Mouse (Mus musculus): ENCODE data around the gene Klhdc4. TPM values are rescaled to one million over a fixed set of nuclear protein-coding genes. Genes with fewer than 3 reads are reported as not detected.
A peak's percentile ranks its signal among the peaks of the same experiment; 100 is the strongest.

The Klhdc4 gene
- 10 to 100 TPM; 13.4 to 14.1 TPM for total RNA-seq (2021)

DNA sequence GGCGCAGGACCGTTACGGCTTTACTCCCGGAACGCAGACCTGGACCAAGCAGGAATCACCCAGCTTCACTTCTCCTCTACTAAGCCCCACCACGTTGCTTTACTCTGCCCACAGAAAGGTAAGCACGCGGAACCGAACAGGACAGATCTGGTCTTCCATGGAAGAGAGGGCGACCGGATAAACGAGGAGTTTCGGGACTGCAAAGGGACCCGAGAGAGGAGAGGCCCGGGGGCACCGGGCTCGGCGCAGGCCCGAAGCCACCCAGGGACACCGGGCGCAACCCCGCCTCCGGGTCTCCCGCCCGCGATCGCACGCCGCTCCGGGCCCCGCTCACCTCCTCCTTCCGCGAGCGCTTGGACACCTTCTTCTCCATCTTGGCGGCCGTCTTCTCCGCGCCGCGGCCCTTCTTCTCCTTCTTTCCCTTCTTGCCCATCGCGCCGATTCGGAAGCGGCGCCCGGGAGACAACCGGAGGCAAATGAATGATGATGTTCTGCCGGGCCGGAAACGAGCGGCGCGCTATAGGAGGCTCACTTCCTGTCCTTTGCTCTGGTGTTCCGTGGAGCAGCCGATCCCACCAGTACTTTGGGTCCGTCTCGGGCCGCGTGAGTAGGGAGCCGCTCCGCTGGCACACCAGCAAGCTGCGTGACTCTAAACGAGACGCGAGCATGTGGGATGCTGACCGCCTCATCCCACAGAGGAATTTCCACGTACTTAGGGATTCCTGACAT is at the start of gene Klhdc4:
Gene Klhdc4 (minus strand): TSS at position 522 of the 729 bp plus-strand sequence.
- intact Hi-C loops (cut with DNase I), result no loop called here

DNA sequence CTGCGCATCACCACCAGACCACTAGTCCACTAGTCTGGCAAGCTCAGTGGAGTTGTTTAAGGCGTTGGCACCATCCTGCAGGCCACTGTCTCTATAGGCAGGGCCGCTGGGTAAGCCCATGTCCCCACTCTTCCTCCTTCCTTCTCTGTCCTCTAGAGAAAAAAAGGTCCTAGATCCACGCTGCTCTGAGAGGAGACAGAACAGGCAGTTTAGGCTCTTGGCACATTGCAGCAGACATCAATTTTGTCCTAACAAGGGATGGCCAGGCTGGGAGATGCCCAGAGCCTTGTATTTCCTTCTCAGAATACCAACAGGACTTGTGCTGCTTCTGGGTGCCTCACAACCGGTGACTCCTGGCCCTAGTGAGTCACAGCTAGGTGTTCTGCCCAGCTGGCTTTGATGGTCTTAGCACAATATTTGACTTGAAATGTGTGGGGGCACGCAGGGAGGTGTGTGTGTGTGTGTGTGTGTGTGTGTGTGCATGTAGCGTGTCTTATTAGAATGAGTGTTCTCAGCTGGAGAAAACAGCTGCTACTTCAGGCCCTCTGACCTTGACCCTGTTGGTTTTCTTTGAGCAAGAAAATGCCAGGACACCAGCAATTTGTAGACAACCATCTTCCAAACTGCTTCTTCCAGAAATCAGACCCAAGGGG is 48.6 kb upstream of the Klhdc4 start:
- intact Hi-C loops (cut with DNase I), result no loop called here

More for the DNA sequence above, at the start of gene Klhdc4:
- peak; percentile 61 for DNase-seq (ENCODE audit: low spot score)

DNA sequence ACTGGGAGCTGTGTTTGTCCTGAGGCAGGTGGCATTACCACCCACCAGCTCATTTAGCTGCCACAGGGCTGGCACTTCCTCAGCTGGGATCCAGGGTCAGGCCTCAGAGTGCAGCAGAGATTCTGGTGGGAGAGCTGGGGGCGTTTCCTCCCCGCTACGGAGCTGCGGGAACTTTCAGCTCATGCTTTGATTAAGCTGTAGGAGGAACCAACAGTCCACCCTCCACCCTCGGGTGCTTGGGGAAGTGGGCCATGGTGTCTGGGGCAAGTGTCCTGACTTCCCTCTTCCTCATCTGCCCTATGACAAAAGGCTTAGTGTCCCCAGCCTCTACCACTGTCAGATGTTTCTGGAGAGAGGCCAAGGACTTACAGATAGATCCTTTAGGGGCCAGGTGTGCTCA is 47.8 kb upstream of the Klhdc4 start:
- DNase-seq (ENCODE audit: low spot score), result no peak
- intact Hi-C loops (cut with DNase I), result no loop called here

More for the DNA sequence above, 48.6 kb upstream of the Klhdc4 start:
- DNase-seq (ENCODE audit: low spot score), result no peak

DNA sequence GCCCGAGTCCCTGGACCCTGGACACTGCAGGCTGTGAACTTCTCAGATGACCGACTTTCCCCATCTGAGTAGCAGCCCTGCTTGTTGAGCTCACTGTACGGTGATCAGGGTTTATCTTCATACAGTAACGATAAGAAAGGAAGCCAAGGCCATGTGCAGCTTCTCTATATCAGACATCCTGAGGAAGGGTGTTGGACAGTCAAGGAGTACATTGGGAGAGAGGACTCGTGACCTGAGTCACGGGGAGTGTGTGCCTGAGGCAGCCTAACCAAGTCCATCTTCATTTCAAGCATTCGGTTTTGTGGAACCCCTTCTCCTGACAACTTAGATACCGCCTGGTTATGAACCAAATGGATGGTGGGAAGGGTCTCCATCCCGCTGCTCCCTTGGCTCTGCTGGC is 46.1 kb upstream of the Klhdc4 start:
- no peak for DNase-seq (ENCODE audit: low spot score)
- intact Hi-C loops (cut with DNase I), result no loop called here

DNA sequence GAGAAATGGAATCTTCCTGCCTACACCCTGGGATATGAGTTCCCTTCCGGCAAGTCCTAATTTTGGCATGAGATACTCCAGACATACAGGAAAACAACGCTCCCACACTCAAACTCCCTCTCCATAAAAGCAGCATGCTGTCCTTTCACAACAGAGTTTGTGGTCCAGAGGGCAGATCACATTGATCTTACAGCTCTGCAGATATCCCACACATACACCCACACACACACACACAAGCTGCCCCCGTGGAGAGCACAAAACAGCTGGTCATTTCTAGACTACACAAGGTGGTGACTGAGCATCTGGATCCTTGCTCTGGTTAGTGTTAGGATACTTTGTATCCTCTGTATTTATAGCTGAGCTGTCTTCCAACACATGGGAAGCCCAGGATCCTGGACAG is 45.7 kb upstream of the Klhdc4 start:
- intact Hi-C loops (cut with DNase I), result no loop called here

DNA sequence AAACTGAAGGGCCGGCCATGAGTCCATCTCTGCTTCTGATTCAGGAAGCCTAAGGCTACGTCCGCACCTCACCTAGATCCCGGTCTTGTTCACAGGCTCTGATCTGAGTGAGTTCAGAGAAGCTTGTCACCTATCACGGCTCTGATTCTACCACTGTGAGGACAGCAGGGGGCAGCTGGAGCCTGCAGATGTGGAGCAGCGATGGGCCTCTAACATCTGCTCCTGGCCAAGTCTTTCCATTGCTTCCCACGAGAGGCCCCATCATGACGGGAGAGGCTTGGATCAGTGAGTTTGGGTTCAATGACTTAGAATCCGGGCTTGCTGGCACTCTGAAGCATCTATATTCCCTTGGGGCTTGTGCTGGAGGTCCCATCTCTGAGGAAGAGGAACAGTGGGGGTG is 44.7 kb upstream of the Klhdc4 start:
- intact Hi-C loops (cut with DNase I), result loop anchor here (1.0 kb wide), 1 partner anchor 36 kb away; no protein-coding TSS in a partner anchor
- peak; percentile 43 for DNase-seq (ENCODE audit: low spot score)

More for the DNA sequence above, 45.7 kb upstream of the Klhdc4 start:
- DNase-seq (ENCODE audit: low spot score), result no peak

DNA sequence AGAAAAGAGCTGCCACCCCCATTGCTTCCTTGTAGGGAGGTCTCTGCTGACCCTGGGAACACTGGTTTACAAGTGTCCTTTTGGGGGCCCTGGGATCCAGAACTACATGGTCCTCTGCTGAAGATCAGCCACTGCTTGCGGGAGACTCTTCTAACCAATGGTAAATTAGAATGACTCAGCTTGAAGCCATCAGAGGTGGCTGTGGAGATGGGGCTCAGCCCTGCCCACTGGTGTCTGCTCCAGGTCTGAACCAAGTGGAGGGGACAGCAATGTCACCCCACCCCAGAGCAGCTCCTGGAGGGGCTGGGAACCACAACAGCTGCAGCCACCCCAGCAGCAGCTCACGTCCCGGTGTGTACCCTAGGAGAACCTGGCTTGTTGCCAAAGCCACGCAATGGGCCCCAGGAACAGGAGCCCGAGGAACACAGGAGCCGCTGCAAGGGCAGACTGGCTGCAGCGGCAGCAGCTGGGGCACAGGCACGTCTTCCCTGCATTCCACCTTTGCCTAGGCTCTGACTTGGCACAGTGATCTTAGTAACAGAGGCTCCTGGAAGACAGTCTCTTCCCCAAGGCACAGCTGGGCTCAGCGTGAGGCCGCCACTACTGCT is 42.6 kb upstream of the Klhdc4 start:
- intact Hi-C loops (cut with DNase I), result loop anchor here (2.0 kb wide), 1 partner anchor 17 kb away; no protein-coding TSS in a partner anchor
- DNase-seq (ENCODE audit: low spot score), result no peak

DNA sequence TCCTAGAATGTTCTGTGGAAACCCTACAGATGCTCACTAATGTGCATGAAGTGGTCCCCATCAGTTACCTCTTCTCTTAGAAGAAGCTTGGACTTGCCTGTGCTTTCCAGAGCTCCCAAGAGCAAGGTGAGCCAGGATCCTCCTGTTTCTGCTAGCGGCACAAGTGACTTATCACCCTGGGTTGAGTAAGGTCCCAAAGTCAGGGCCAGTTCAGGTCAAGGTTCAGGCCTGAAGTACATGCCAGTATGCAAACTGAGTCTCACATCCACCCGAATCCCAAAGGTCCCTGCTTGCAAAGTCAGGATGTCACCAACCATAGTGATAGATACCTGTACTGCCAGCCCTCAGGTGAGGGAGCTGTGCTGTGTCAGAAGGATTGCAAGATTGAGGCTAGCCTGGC is 40.8 kb upstream of the Klhdc4 start:
- DNase-seq (ENCODE audit: low spot score), result no peak
- intact Hi-C loops (cut with DNase I), result loop anchor here (2.0 kb wide), 1 partner anchor 15 kb away; no protein-coding TSS in a partner anchor

DNA sequence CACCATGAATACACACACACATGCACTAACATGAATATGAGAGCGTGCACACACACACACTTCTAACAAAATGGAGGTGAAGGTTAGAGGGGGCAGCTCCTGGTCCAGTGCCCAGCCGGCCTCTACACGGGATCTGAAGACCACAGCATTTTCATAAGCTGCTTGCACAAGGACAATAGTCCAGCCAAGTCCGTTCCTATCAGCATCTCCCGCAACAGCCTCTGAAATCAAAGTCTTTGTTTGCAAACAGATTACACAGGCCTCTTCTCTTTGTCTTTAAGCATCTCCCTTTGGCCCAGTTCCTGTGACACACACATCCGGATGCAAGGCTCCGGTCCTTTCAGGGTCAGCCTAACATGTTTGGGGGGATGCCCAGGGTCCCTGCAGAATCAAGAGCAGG is 39.5 kb upstream of the Klhdc4 start:
- DNase-seq (ENCODE audit: low spot score), result no peak
- intact Hi-C loops (cut with DNase I), result no loop called here

DNA sequence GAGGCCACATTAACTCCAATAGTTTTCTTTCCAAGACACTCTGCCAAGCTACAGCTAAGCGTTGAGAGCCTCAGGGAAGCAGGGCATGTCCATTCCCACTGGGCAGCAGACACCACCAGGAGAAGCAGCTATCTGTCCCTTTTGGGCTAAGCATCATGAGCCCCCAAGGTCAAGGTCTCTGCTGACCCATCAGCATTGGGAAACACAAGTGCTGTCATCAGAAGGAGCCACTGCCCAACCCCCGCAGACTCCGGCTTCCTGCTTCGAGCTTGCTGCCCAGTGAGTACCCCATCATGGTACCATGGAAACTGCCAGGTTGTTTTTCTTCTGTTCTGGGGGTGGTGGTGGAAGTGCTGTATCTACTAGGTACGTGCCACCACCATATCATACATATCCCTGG is 38.8 kb upstream of the Klhdc4 start:
- intact Hi-C loops (cut with DNase I), result no loop called here
- DNase-seq (ENCODE audit: low spot score), result no peak

DNA sequence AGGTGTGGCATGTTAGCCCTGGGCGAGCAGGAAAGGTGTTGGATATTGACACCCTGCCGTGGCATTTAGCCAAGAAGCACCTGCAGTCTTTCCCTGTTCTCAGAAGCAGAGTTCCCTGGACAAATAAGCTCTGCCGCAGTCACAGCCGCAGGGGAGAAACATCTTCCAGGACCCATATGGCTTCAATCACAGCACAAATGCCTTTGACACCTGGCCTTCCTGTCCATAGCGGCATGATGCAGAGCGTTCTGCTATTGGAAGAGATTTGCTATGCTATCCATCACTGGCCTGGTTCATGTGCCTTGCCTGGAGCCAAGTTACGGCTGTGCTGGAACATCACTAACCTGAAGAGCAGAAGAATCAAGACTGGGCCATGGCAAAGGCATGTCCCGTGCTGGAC is 36.0 kb upstream of the Klhdc4 start:
- no peak for DNase-seq (ENCODE audit: low spot score)
- intact Hi-C loops (cut with DNase I), result no loop called here

DNA sequence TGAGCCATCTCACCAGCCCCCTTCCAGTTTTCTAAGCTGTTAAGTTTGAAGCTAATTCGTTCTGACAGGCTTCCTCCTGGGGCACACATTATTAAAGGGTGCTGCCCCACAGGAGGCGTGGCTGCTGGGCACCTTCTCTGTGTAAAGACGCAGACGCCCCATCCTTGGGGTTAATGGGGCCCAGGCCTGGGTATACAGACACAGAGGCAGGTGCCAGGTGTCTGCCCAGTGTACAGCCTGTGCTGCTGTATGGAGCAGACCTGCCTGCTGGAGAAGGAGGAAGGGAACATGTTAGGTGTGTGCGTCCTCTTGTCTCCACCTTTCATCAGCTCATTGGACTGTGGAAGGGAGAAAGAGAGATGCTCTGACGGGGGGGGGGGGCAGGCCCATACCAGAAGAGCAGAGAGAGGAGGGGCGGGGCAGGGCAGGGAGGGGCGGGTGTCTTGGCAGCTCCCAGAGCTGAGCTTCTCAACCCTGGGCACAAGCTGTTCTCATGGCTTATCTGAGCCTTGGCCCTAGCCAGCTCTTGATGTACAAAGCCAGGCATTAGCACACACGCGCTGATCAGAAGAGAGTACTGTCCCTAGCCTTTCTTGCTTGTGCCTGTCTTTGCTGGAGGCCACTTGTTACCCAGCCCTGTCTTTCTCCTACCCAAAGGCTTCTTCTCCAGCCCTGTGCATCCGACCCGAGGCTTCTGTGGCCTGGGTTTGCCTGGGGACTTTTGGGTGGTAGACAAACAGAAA is 32.6 kb upstream of the Klhdc4 start:
- intact Hi-C loops (cut with DNase I), result no loop called here
- no peak for DNase-seq (ENCODE audit: low spot score)

DNA sequence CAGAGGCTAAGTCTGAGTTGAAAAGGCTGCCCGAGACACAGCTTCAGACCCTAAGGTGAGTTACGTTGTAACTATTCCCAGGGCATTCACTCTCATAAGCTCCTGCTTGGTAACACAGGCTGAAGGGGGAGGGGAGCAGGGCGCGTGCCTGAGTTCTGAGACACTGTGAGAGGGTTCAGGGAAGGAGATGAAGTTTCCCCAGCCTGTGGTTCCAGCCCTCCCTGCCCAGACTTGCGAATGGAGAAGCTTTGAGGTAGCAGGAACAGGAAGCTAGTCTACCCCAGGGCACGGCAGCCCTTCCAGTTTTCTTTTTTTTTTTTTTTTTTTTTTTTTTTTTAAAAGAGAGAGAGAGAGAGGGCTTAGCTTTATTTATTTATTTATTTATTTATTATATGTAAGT is 31.9 kb upstream of the Klhdc4 start:
- no peak for DNase-seq (ENCODE audit: low spot score)
- intact Hi-C loops (cut with DNase I), result no loop called here

DNA sequence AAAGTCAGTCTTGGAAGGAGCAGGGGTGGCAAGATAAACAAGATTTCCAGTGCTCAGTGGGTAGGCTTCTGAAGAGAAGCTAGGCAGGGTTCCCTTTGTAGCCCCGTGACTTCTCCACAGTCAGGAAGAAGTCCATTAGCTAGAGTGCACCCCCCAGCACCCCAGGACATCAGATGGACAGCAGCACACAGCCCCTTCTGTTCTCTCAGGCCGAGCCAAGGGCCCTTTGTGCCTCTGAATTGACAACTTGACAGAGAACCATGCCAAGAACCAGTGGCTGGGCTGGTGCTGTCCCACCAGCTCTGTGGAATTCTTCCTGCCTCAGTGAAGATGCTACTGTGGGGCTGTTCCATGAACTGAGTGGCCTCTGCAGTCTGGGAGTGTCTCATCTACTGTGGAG is 28.4 kb upstream of the Klhdc4 start:
- no peak for DNase-seq (ENCODE audit: low spot score)
- intact Hi-C loops (cut with DNase I), result no loop called here

DNA sequence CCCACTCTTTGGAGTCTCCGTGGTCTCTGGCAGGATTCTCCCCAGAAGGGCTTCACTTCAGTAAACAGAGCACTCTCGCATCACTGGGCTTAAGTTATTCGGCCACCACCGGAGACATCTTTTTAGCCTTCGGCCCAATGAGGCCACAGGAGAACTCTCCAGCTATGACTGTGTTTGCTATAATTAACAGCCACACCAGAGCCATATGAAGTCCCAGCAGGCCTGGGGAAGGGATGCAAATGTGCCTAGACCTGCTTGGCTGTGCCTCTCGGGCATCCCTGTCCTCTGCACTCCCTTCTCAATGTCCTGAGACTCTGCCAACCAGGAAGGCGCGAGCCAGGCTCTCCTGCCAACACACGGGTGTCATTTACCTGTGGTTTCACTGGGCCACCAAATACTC is 28.0 kb upstream of the Klhdc4 start:
- intact Hi-C loops (cut with DNase I), result no loop called here
- no peak for DNase-seq (ENCODE audit: low spot score)

DNA sequence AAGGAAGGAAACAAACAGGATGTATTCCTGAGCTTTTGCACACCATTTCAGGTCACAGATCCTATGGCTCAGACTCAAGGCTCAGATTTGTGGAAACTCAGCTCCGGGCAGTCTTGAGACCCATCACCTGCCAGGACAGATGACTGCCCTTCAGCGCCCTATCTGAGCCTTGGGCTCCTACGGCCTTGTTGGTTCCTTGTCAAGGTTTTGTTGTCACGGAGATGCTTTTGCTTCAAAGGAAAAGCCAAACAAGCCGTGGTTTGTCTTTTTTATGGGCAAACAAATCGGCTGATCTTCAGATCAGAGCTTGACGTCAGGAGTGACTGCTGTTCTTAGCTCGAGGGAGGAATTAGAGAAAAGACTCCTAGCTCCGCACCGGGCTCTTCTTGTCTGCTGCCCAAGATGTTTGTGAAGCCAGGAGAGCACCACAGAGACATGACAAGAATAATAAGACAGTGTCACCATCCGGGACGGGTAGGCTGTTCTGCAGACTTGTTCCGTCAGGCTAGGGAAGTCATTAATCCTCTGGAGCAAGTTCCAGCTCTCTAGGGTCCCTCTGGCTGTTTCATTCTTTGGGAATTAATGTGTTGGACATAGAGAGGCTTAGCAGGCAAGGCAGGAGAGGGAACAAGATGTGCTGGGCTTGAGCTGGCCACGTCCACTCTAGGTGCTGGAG is 26.8 kb upstream of the Klhdc4 start:
- DNase-seq (ENCODE audit: low spot score), result no peak
- intact Hi-C loops (cut with DNase I), result no loop called here

DNA sequence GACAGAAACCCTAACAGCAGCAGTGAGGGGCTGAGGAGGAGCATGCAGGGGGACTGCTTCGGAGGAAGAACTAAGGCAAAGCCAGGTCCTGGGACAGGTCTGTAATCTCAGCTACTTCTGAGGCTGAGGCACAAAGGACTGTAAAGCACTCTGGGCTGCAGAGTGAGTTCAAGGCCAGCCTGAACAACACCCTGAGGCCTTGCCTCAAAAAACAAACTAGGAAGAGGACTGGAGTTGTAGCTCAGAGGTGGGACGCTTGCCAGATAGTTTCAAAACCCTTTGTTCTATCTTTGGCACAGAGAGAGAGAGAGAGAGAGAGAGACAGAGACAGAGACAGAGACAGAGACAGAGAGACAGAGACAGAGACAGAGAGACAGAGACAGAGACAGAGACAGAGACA is 24.2 kb upstream of the Klhdc4 start:
- intact Hi-C loops (cut with DNase I), result no loop called here

DNA sequence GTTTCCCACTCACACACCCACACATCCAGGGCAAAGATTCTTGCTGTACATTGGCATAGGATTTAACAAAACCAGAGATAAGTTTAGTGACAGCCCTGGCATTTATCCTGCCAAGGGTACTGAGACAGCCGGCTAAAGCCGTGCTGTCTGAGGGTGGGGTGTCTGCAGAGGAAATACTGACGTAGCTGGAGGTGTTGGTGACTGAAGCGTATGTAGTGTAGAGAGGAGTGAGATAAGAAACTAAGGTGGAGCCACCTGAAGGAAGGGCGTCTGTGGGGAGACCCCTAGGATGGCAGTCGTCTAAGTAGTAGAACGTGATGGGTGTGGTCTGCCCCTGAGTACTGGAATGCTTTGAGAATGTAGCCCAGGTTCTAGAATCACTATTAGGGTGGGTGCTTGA is 23.1 kb upstream of the Klhdc4 start:
- no peak for DNase-seq (ENCODE audit: low spot score)
- intact Hi-C loops (cut with DNase I), result no loop called here

More for the DNA sequence above, 24.2 kb upstream of the Klhdc4 start:
- DNase-seq (ENCODE audit: low spot score), result no peak

DNA sequence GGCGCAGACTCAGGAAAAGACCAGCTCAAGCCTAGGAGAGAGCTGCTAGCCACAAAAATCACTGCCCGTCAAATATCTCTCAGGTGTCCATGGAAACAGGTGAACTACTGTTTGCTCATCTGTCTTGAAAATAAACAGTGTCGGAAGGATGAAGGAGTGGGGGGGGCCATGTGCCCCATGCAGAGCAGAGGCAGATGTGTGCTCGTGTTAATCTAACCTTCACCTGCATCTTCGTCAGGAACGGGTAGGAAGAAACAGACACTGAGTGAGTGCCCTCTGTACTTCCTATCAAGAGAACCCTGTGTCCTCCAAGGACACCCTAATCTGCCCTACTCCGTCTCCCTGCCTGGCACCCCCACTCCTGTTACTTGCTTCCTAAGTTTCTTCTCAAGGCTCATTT is 22.3 kb upstream of the Klhdc4 start:
- intact Hi-C loops (cut with DNase I), result loop anchor here (1.0 kb wide), 1 partner anchor 58 kb away; no protein-coding TSS in a partner anchor
- DNase-seq (ENCODE audit: low spot score), result no peak

Data from heart, postnatal 25 days (tissue).